Mouse (Mus musculus) lung, postnatal 25 days (tissue): ENCODE data around the gene Nsun2.
"Not testable (repeated sequence)": the region's sequence is repeated elsewhere in the genome, so short reads cannot be mapped to it uniquely, and the experiment has no call there.

ENCODE experiments used
- DNase-seq: peaks from one replicate; pipeline ENCODE4 v3.0.0; 2022; ENCODE audit warnings: low spot score

The Nsun2 gene

GRCm38 (mm10) chr13:69554255-69554654 is 20.7 kb downstream of the Nsun2 start:
- no peak for DNase-seq

GRCm38 (mm10) chr13:69555045-69555444 is 21.5 kb downstream of the Nsun2 start:
- DNase-seq = no peak

GRCm38 (mm10) chr13:69555957-69556482 is 22.5 kb downstream of the Nsun2 start:
- DNase-seq = no peak

- no peak for DNase-seq
These were observed 23.2 kb downstream of the Nsun2 start for GRCm38 (mm10) chr13:69556728-69557127.

- DNase-seq = no peak
These were observed 24.6 kb downstream of the Nsun2 start for GRCm38 (mm10) chr13:69558098-69558660.

GRCm38 (mm10) chr13:69559291-69559961 is 25.9 kb downstream of the Nsun2 start:
- no peak for DNase-seq

- DNase-seq = no peak
These were observed 28.5 kb downstream of the Nsun2 start for GRCm38 (mm10) chr13:69562004-69562403.

GRCm38 (mm10) chr13:69562654-69563574 is 29.4 kb downstream of the Nsun2 start:
- no peak for DNase-seq

- DNase-seq = no peak
These were observed 30.4 kb downstream of the Nsun2 start for GRCm38 (mm10) chr13:69563905-69564304.

GRCm38 (mm10) chr13:69564573-69564972 is 31.0 kb downstream of the Nsun2 start:
- DNase-seq = no peak

- DNase-seq = not testable (repeated sequence)
These were observed 31.9 kb downstream of the Nsun2 start for GRCm38 (mm10) chr13:69565401-69565800.

- DNase-seq = no peak
These were observed 35.7 kb downstream of the Nsun2 start for GRCm38 (mm10) chr13:69569201-69569600.

GRCm38 (mm10) chr13:69572594-69572993 is 39.0 kb downstream of the Nsun2 start:
- DNase-seq = no peak

GRCm38 (mm10) chr13:69576676-69577075 is 43.1 kb downstream of the Nsun2 start:
- no peak for DNase-seq

- DNase-seq = no peak
These were observed 43.8 kb downstream of the Nsun2 start for GRCm38 (mm10) chr13:69577181-69577834.

- DNase-seq = no peak
These were observed 48.9 kb downstream of the Nsun2 start for GRCm38 (mm10) chr13:69582411-69582810.

GRCm38 (mm10) chr13:69583591-69583990 is 50.0 kb downstream of the Nsun2 start:
- DNase-seq = no peak

- DNase-seq = no peak
These were observed 52.3 kb downstream of the Nsun2 start for GRCm38 (mm10) chr13:69585828-69586227.

- DNase-seq = no peak
These were observed 52.8 kb downstream of the Nsun2 start for GRCm38 (mm10) chr13:69586337-69586736.

GRCm38 (mm10) chr13:69587849-69588248 is 54.3 kb downstream of the Nsun2 start:
- DNase-seq = no peak

- no peak for DNase-seq
These were observed 54.7 kb downstream of the Nsun2 start for GRCm38 (mm10) chr13:69588263-69588662.

- DNase-seq = no peak
These were observed 57.8 kb downstream of the Nsun2 start for GRCm38 (mm10) chr13:69591338-69591737.
